Mouse (Mus musculus) kidney, adult 2 months (tissue): ENCODE results near the gene Rassf2. TPM values are rescaled to one million over a fixed set of nuclear protein-coding genes. Genes with fewer than 3 reads are reported as not detected.

Experiments
- DNase-seq: peaks from one replicate; pipeline ENCODE4 v3.0.0; 2021
- H3K27ac ChIP-seq: fragments of 200-500 bp; 2 replicates; pipeline ENCODE4 v1.5.1; 2012; ENCODE audit warnings: low read depth, low read length, control low read depth, inconsistent platforms; ENCODE audit not compliant: insufficient read depth
- H3K27me3 ChIP-seq: fragments of 200-500 bp; replicated peaks from 2 replicates; pipeline ENCODE4 v1.6.1; 2012; ENCODE audit warnings: mild to moderate bottlenecking, moderate library complexity, low read length, inconsistent platforms; ENCODE audit not compliant: control insufficient read depth, insufficient read depth
- H3K36me3 ChIP-seq: fragments of 200-500 bp; 2 replicates; pipeline ENCODE4 v1.6.1; 2012; ENCODE audit warnings: mild to moderate bottlenecking, moderate library complexity, low read length, inconsistent platforms; ENCODE audit not compliant: control insufficient read depth, insufficient read depth
- H3K4me1 ChIP-seq: fragments of 200-500 bp; 2 replicates; pipeline ENCODE4 v1.6.1; 2011; ENCODE audit warnings: low read length; ENCODE audit not compliant: control insufficient read depth, insufficient read depth
- H3K4me3 ChIP-seq: fragments of 200-500 bp; 2 replicates; pipeline ENCODE4 v1.5.1; 2011; ENCODE audit warnings: mild to moderate bottlenecking, low read depth, low read length, control low read depth; ENCODE audit not compliant: insufficient read depth
- CTCF ChIP-seq: fragments of 200-500 bp; conservative IDR thresholded peaks from 2 replicates; pipeline ENCODE4 v1.5.1; 2011; ENCODE audit warnings: low read depth, mild to moderate bottlenecking, control low read depth, low read length, moderate library complexity, mixed read lengths; ENCODE audit not compliant: insufficient read depth, insufficient read length
- POLR2A ChIP-seq: fragments of 200-500 bp; IDR thresholded peaks from one replicate; pipeline ENCODE4 v1.6.1; 2011; ENCODE audit warnings: low read depth, low read length, control low read depth
- WGBS: fragments of 180-500 bp; shearing (Covaris S2); methylation state at CpG from one replicate; pipeline ENCODE4 v1.1.7; 2018; 5-methylcytosine and 5-hydroxymethylcytosine counted together
- polyA plus RNA-seq: library from polyadenylated mRNA; depleted of rRNA; stranded (reverse); fragments of >200 nt; gene quantifications from 2 replicates; pipeline ENCODE4 v1.2.3, GENCODE M21; 2012

The Rassf2 gene
- polyA plus RNA-seq, 1 experiment = 9.2 TPM

- TF ChIP-seq POLR2A = no peak
- TF ChIP-seq CTCF = no peak
- H3K4me3 ChIP-seq = no peak overlapping the region
- no peaks in the 10 kb centered on the region for H3K4me1 ChIP-seq
- H3K27ac ChIP-seq = no peak overlapping the region
- no peaks in the 10 kb centered on the region for H3K36me3 ChIP-seq
- no peaks in the 10 kb centered on the region for H3K27me3 ChIP-seq
- peak; percentile 63 for DNase-seq
- 43% methylated on average over 9 of the region's 9 CpGs for WGBS
These were observed 72.3 kb downstream of the Rassf2 start for GRCm38 (mm10) chr2:131957731-131958222.

GRCm38 (mm10) chr2:131956336-131957256, 73.5 kb downstream of the Rassf2 start:
- Histone ChIP-seq H3K36me3 (no peaks in the 10 kb centered on the region), H3K27me3 (no peaks in the 10 kb centered on the region), H3K27ac (no peak overlapping the region), H3K4me3 (no peak overlapping the region), H3K4me1 (no peaks in the 10 kb centered on the region)
- TF ChIP-seq CTCF = no peak
- no peak for TF ChIP-seq POLR2A
- no peak for DNase-seq
- 85% methylated on average over 7 of the region's 7 CpGs for WGBS

GRCm38 (mm10) chr2:131955264-131955663, 74.8 kb downstream of the Rassf2 start:
- WGBS = 15% methylated on average over 17 of the region's 17 CpGs

GRCm38 (mm10) chr2:131954835-131955234, 75.2 kb downstream of the Rassf2 start:
- Histone ChIP-seq H3K4me3 (no peak overlapping the region), H3K27me3 (no peaks in the 10 kb centered on the region), H3K36me3 (no peaks in the 10 kb centered on the region), H3K4me1 (no peaks in the 10 kb centered on the region), H3K27ac (no peak overlapping the region)
- TF ChIP-seq CTCF (no peak), POLR2A (no peak)
- peak; percentile 11 for DNase-seq
- WGBS = 62% methylated on average over 9 of the region's 9 CpGs

More at GRCm38 (mm10) chr2:131955264-131955663, 74.8 kb downstream of the Rassf2 start:
- no peaks in the 10 kb centered on the region for H3K27me3 ChIP-seq
- DNase-seq = peak; percentile 21
- no peak overlapping the region for H3K27ac ChIP-seq
- H3K4me3 ChIP-seq = 0 out of 2 replicates have a peak overlapping the region, but pooled peaks have one; percentile 4
- TF ChIP-seq POLR2A (no peak), CTCF (no peak)
- no peaks in the 10 kb centered on the region for H3K36me3 ChIP-seq
- H3K4me1 ChIP-seq = no peaks in the 10 kb centered on the region

GRCm38 (mm10) chr2:131953711-131954110, 76.3 kb downstream of the Rassf2 start:
- no peak for TF ChIP-seq POLR2A
- TF ChIP-seq CTCF = no peak
- H3K36me3 ChIP-seq = no peaks in the 10 kb centered on the region
- DNase-seq = no peak
- no peak overlapping the region for H3K27ac ChIP-seq
- H3K27me3 ChIP-seq = no peaks in the 10 kb centered on the region
- H3K4me3 ChIP-seq = no peak overlapping the region
- 97% methylated on average over 4 of the region's 4 CpGs for WGBS
- no peaks in the 10 kb centered on the region for H3K4me1 ChIP-seq

- WGBS = 14% methylated on average over 29 of the region's 29 CpGs
- Histone ChIP-seq H3K27me3 (no peaks in the 10 kb centered on the region), H3K4me3 (peak overlapping the region; percentile 11; the same call in 1 of the 2 replicates), H3K27ac (no peak overlapping the region), H3K36me3 (no peaks in the 10 kb centered on the region), H3K4me1 (no peaks in the 10 kb centered on the region)
- peak; percentile 54 for DNase-seq
- TF ChIP-seq CTCF = no peak
- TF ChIP-seq POLR2A = no peak
These were observed 77.0 kb downstream of the Rassf2 start for GRCm38 (mm10) chr2:131952961-131953538.

- H3K36me3 ChIP-seq = no peaks in the 10 kb centered on the region
- no peak overlapping the region for H3K4me3 ChIP-seq
- H3K27me3 ChIP-seq = no peaks in the 10 kb centered on the region
- H3K27ac ChIP-seq = no peak overlapping the region
- peak; percentile 36 for DNase-seq
- WGBS = 25% methylated on average over 2 of the region's 2 CpGs
- TF ChIP-seq CTCF (no peak), POLR2A (no peak)
- no peaks in the 10 kb centered on the region for H3K4me1 ChIP-seq
These were observed 77.6 kb downstream of the Rassf2 start for GRCm38 (mm10) chr2:131952456-131952855.
